Mouse (Mus musculus) ES-Bruce4 (cell line): Measurements from ENCODE around the gene Bsn. TPM values are rescaled to one million over a fixed set of nuclear protein-coding genes. Genes with fewer than 3 reads are reported as not detected.

Source experiments
- H3K27ac ChIP-seq: 2 replicates; pipeline ENCODE4 v1.5.1; 2012; ENCODE audit warnings: low read length, inconsistent platforms; ENCODE audit not compliant: insufficient read depth
- H3K27me3 ChIP-seq: 2 replicates; pipeline ENCODE4 v1.6.1; 2012; ENCODE audit warnings: mild to moderate bottlenecking, low read length, inconsistent platforms; ENCODE audit not compliant: control insufficient read depth, poor library complexity, insufficient read depth, severe bottlenecking
- H3K36me3 ChIP-seq: 2 replicates; pipeline ENCODE4 v1.6.1; 2012; ENCODE audit warnings: inconsistent platforms, mild to moderate bottlenecking, low read length, moderate library complexity; ENCODE audit not compliant: control insufficient read depth, poor library complexity, insufficient read depth, severe bottlenecking
- H3K4me1 ChIP-seq: one replicate; pipeline ENCODE4 v1.8.1; 2011; ENCODE audit warnings: low read length; ENCODE audit not compliant: control insufficient read depth, insufficient read depth
- H3K4me3 ChIP-seq: 2 replicates; pipeline ENCODE4 v1.5.1; 2011; ENCODE audit warnings: low read depth, mild to moderate bottlenecking, low read length
- H3K9ac ChIP-seq: 2 replicates; pipeline ENCODE4 v1.6.1; 2012; ENCODE audit warnings: low read depth, mild to moderate bottlenecking, inconsistent platforms; ENCODE audit not compliant: poor library complexity, severe bottlenecking
- H3K9me3 ChIP-seq: replicated peaks from 2 replicates; pipeline ENCODE4 v1.6.1; 2012; ENCODE audit warnings: mild to moderate bottlenecking, low read length, inconsistent platforms; ENCODE audit not compliant: control insufficient read depth, poor library complexity, insufficient read depth, severe bottlenecking
- CTCF ChIP-seq: IDR thresholded peaks from one replicate; pipeline ENCODE4 v1.8.1; 2011; ENCODE audit warnings: low read depth, low read length
- EP300 ChIP-seq: IDR thresholded peaks from 2 replicates; pipeline ENCODE4 v1.6.1; 2011; ENCODE audit warnings: low read depth, low read length; ENCODE audit not compliant: insufficient read depth
- POLR2A ChIP-seq: IDR thresholded peaks from one replicate; pipeline ENCODE4 v1.8.1; 2011; ENCODE audit warnings: low read length; ENCODE audit not compliant: insufficient read depth
- polyA plus RNA-seq: library from polyadenylated mRNA; stranded (reverse); fragments of >200 nt; gene quantifications from 2 replicates; pipeline ENCODE4 v1.2.4, GENCODE M21; 2011; ENCODE audit warnings: low read depth; ENCODE audit not compliant: missing spikeins, insufficient read depth, insufficient read length

The Bsn gene
- polyA plus RNA-seq, 1 experiment, result 0.43 TPM

DNA sequence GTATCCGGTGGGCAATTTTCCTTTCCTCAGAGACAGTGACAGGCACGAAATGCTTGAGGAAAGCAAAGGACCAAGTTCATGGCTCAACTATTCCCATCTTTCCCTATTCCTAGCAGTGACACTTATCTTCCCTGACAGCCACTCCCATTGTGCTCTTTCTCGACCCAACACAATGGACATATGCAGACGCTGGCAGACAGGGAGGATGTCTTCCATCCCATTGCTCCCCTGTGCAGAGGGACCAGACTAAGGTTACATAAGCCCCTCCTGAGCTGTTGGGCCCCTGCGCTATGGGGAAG is 747 bp downstream of the Bsn start:
- H3K9me3 ChIP-seq, result no peaks in the 10 kb centered on the region
- TF ChIP-seq EP300, result no peak
- no peak for TF ChIP-seq CTCF
- no peak for TF ChIP-seq POLR2A
- H3K27ac ChIP-seq, result no peak overlapping the region
- H3K9ac ChIP-seq, result no peak overlapping the region
- no peaks in the 10 kb centered on the region for H3K36me3 ChIP-seq
- no peaks in the 10 kb centered on the region for H3K4me1 ChIP-seq
- H3K27me3 ChIP-seq, result no peaks in the 10 kb centered on the region
- H3K4me3 ChIP-seq, result no peak overlapping the region

GRCm38 (mm10) chr9:108189023-108189422 is 1.2 kb downstream of the Bsn start:
- no peak overlapping the region for H3K9ac ChIP-seq
- TF ChIP-seq CTCF (no peak), POLR2A (no peak)
- H3K4me1 ChIP-seq, result no peaks in the 10 kb centered on the region
- H3K27ac ChIP-seq, result no peak overlapping the region
- no peaks in the 10 kb centered on the region for H3K36me3 ChIP-seq
- no peak overlapping the region for H3K4me3 ChIP-seq
- no peaks in the 10 kb centered on the region for H3K9me3 ChIP-seq
- H3K27me3 ChIP-seq, result no peaks in the 10 kb centered on the region

DNA sequence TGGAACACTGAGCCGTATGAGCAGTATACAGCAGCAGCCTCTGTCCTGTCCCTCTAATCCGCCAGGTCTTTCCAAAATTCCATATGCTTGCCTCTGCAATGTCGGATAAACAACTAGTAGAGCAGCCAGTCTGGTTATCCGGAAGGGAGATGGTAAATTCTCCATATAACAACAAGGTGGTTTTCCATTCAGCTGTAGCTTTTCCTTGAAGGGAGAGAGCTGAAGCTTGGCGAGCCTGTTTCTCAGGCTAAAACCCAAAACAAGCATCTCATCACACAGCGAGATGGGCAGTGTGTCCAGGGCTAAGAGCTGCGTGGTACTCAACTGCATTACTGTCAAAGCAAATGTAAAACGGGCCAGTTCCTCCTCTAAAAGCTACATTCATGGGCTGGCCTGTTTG is 1.7 kb downstream of the Bsn start:
- Histone ChIP-seq H3K9ac (no peak overlapping the region), H3K4me3 (no peak overlapping the region), H3K9me3 (no peaks in the 10 kb centered on the region), H3K27me3 (no peaks in the 10 kb centered on the region), H3K4me1 (no peaks in the 10 kb centered on the region), H3K27ac (no peak overlapping the region), H3K36me3 (no peaks in the 10 kb centered on the region)
- TF ChIP-seq POLR2A, result no peak
- no peak for TF ChIP-seq EP300
- no peak for TF ChIP-seq CTCF

DNA sequence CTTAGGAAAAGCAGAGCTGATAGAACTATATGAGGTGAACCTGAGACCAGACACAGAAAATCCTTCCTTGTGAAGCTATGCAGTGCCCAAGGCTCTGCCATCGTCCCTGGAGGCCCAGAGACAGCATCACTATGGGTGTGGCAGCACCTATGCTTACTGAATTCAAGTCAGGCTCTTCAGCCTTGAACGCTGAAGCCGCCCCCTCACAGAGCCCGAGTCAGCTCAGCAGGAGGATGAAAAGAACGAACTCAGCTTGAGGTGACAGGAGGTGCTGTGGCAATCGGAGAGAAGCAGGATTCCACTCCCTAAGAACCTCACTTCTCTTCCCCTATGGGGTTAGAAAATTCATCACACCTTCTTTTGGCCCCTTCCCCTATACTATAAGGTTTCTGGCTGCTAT is 2.6 kb downstream of the Bsn start:
- no peak for TF ChIP-seq POLR2A
- TF ChIP-seq EP300, result no peak
- TF ChIP-seq CTCF, result no peak
- Histone ChIP-seq H3K4me3 (no peak overlapping the region), H3K27me3 (no peaks in the 10 kb centered on the region), H3K4me1 (no peaks in the 10 kb centered on the region), H3K9ac (no peak overlapping the region), H3K27ac (no peak overlapping the region), H3K9me3 (no peaks in the 10 kb centered on the region), H3K36me3 (no peaks in the 10 kb centered on the region)

- Histone ChIP-seq H3K27me3 (no peaks in the 10 kb centered on the region), H3K9me3 (no peaks in the 10 kb centered on the region), H3K4me3 (no peak overlapping the region), H3K4me1 (no peaks in the 10 kb centered on the region), H3K9ac (no peak overlapping the region), H3K36me3 (no peaks in the 10 kb centered on the region), H3K27ac (no peak overlapping the region)
- TF ChIP-seq EP300 (no peak), POLR2A (no peak), CTCF (no peak)
Observed at GRCm38 (mm10) chr9:108185786-108186185, 4.4 kb downstream of the Bsn start.

DNA sequence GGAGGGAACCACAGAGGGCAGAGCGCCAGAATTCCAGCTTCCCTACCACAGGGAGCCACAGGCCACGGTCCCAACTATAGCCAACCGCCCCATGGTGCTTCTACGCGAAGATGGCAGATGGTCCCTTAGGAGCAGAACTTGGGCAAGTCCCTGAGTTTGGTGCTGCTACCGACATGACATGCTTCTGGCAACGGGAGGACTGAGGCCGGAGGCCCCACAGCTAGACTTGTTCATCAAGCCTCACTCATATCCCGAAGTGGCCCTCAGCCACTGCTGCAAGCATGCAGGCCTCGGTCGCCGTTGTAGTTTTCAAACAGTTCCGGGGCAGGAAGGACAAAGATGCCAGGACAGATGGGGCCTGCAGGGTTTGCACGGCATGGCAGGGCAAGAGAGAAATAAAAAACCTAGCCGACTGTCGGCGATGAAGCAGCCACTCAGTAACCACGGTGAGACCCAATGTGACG is 6.6 kb downstream of the Bsn start:
- Histone ChIP-seq H3K27ac (no peak overlapping the region), H3K4me1 (no peaks in the 10 kb centered on the region), H3K9ac (no peak overlapping the region), H3K4me3 (no peak overlapping the region), H3K27me3 (no peaks in the 10 kb centered on the region), H3K36me3 (no peaks in the 10 kb centered on the region), H3K9me3 (no peaks in the 10 kb centered on the region)
- TF ChIP-seq CTCF, result no peak
- no peak for TF ChIP-seq EP300
- no peak for TF ChIP-seq POLR2A

GRCm38 (mm10) chr9:108182806-108183506 is 7.2 kb downstream of the Bsn start:
- no peak overlapping the region for H3K9ac ChIP-seq
- no peaks in the 10 kb centered on the region for H3K4me1 ChIP-seq

More at GRCm38 (mm10) chr9:108182806-108183506, 7.2 kb downstream of the Bsn start:
- no peak for TF ChIP-seq CTCF
- TF ChIP-seq EP300, result no peak
- TF ChIP-seq POLR2A, result no peak
- no peaks in the 10 kb centered on the region for H3K9me3 ChIP-seq
- no peaks in the 10 kb centered on the region for H3K36me3 ChIP-seq
- H3K4me3 ChIP-seq, result no peak overlapping the region
- no peaks in the 10 kb centered on the region for H3K27me3 ChIP-seq
- no peak overlapping the region for H3K27ac ChIP-seq
